Mouse (Mus musculus): ENCODE measurements at regions not wholly inside any gene's neighbourhood (a gene's known extent, or its start where the extent isn't known, plus 50 kb on each side); places are given as distances from the start of the nearest gene placed in this dataset.

DNA sequence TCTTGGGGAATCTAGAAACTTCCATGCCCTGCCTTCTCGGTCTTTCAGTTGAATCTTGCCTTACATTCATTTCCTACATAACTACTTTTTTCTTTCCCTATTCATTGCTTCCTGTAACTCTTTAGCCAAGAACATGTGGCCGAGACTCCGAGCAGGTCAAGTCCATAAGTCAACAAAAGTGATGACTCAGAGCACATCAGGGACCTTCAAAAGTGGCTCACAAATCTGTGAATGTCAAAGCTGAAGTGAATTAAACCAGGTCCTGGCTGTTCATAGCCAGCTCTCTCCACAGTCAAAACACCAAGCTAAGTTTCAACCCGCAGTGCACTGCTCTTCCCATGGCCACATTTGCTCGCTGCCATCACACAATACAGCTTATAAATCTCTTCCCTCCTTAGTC is 252.5 kb upstream of the Zfp703 start:
- Histone ChIP-seq H3K27me3 (ENCODE audit: insufficient read depth, low read length) (peaks cover 27% of the 10 kb centered on the region; the same call in 1 of the 2 replicates), H3K9me3 (replicated peaks) (no peaks in the 10 kb centered on the region), H3K4me1 (ENCODE audit: insufficient read depth, low read depth, low read length) (peaks cover 13% of the 10 kb centered on the region; the same call in 1 of the 2 replicates), H3K36me3 (replicated peaks) (no peaks in the 10 kb centered on the region), H3K4me3 (ENCODE audit: low read depth, low read length) (no peak overlapping the region)
- ATAC-seq (ENCODE audit: extremely low read depth, insufficient number of reproducible peaks, low FRiP score, poor library complexity, severe bottlenecking) (no peak), DNase-seq (ENCODE audit: low spot score) (no peak)
- TF ChIP-seq CTCF (IDR thresholded peaks at IDR 0.05; ENCODE audit: low read depth, low read length) (no peak), GATA2 (IDR thresholded peaks at IDR 0.05; ENCODE audit: borderline replicate concordance, low read depth, low read length) (no peak), POLR2AphosphoS5 (IDR thresholded peaks at IDR 0.05; ENCODE audit: insufficient replicate concordance, low read depth, low read length) (no peak), GATA1 (IDR thresholded peaks at IDR 0.05; ENCODE audit: borderline replicate concordance, low read length) (no peak), TAL1 (conservative IDR thresholded peaks at IDR 0.05; ENCODE audit: low read depth, low read length) (no peak)

DNA sequence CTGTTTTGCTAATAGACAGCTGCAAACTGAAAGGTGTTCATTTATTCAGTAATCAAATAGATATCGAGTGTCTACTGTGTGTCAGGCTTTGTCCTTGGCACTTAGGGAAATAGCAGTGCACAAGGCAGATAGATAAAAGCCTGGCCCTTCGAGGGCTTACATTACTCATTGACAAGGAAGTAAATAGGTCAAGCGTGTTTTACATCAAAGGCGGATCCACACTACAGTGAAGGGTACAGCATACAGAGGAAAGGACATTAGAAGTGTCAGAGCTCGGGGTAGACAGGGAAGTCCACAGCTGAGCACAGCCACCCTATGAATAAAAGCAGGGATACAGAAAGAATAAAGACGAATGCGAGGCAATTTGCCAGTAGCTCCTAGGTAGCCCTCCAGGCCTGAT is 251.6 kb upstream of the Zfp703 start:
- DNase-seq (ENCODE audit: low spot score): no peak
- Histone ChIP-seq H3K4me3 (ENCODE audit: low read depth, low read length) (no peak overlapping the region), H3K36me3 (replicated peaks) (no peaks in the 10 kb centered on the region), H3K27me3 (ENCODE audit: insufficient read depth, low read length) (peaks cover 24% of the 10 kb centered on the region; the same call in 1 of the 2 replicates), H3K9me3 (replicated peaks) (no peaks in the 10 kb centered on the region), H3K4me1 (ENCODE audit: insufficient read depth, low read depth, low read length) (peaks cover 13% of the 10 kb centered on the region; the same call in 1 of the 2 replicates)
- no peak for TF ChIP-seq GATA1 (IDR thresholded peaks at IDR 0.05; ENCODE audit: borderline replicate concordance, low read length)
- TF ChIP-seq POLR2AphosphoS5 (IDR thresholded peaks at IDR 0.05; ENCODE audit: insufficient replicate concordance, low read depth, low read length): no peak
- TF ChIP-seq CTCF (IDR thresholded peaks at IDR 0.05; ENCODE audit: low read depth, low read length): no peak
- TF ChIP-seq GATA2 (IDR thresholded peaks at IDR 0.05; ENCODE audit: borderline replicate concordance, low read depth, low read length): no peak
- no peak for TF ChIP-seq TAL1 (conservative IDR thresholded peaks at IDR 0.05; ENCODE audit: low read depth, low read length)
- ATAC-seq (ENCODE audit: extremely low read depth, insufficient number of reproducible peaks, low FRiP score, poor library complexity, severe bottlenecking): no peak

DNA sequence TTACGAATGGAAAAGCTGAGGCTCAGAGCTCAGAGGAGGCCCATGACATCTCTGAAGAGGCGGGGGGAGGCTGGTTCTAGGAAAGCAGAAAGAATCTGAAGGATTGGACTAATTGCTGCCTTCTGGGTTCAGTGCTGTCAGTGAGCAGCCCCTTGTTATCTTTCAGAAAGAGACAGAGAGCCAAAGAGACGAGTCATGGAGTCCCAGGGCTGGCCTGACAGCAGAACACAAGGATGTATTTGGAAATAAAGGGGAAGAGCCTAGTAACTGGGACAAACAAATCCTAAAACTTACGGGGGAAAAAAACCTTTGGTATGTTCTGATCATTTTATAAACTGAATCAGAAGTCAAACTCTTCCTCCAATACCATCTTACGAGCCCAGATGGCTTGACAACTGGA is 247.8 kb upstream of the Zfp703 start:
- H3K27me3 ChIP-seq (ENCODE audit: insufficient read depth, low read length): peaks cover 28% of the 10 kb centered on the region; the same call in 1 of the 2 replicates
- H3K4me3 ChIP-seq (ENCODE audit: low read depth, low read length): no peak overlapping the region
- H3K36me3 ChIP-seq (replicated peaks): no peaks in the 10 kb centered on the region
- TF ChIP-seq POLR2AphosphoS5 (IDR thresholded peaks at IDR 0.05; ENCODE audit: insufficient replicate concordance, low read depth, low read length): no peak
- no peak for TF ChIP-seq GATA1 (IDR thresholded peaks at IDR 0.05; ENCODE audit: borderline replicate concordance, low read length)
- no peak for TF ChIP-seq GATA2 (IDR thresholded peaks at IDR 0.05; ENCODE audit: borderline replicate concordance, low read depth, low read length)
- TF ChIP-seq CTCF (IDR thresholded peaks at IDR 0.05; ENCODE audit: low read depth, low read length): no peak
- no peak for TF ChIP-seq TAL1 (conservative IDR thresholded peaks at IDR 0.05; ENCODE audit: low read depth, low read length)
- H3K4me1 ChIP-seq (ENCODE audit: insufficient read depth, low read depth, low read length): peaks cover 6% of the 10 kb centered on the region; the same call in 1 of the 2 replicates
- H3K9me3 ChIP-seq (replicated peaks): no peaks in the 10 kb centered on the region
- ATAC-seq (ENCODE audit: extremely low read depth, insufficient number of reproducible peaks, low FRiP score, poor library complexity, severe bottlenecking) (no peak), DNase-seq (ENCODE audit: low spot score) (no peak)

DNA sequence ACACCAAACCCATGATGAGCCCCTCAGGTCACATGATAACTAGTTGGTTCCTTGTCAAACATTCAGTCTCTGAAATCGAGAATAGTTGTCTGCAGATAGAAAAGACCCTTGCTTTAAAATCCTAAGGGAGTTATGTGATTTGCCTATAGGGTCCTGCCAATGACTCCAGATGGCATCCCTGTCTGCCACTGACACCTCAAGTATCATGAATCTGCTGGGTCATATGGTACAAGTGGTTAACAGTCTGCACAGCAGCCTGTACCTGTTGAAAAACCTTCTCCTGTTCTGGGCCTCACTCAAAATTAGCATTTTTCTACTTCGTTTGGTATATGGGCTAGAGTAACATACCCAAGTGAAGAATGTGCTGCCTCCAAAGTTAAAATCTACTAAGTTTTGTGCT is 246.0 kb upstream of the Zfp703 start:
- H3K9me3 ChIP-seq (replicated peaks): no peaks in the 10 kb centered on the region
- no peaks in the 10 kb centered on the region for H3K36me3 ChIP-seq (replicated peaks)
- no peak for ATAC-seq (ENCODE audit: extremely low read depth, insufficient number of reproducible peaks, low FRiP score, poor library complexity, severe bottlenecking)
- no peak for TF ChIP-seq CTCF (IDR thresholded peaks at IDR 0.05; ENCODE audit: low read depth, low read length)
- TF ChIP-seq POLR2AphosphoS5 (IDR thresholded peaks at IDR 0.05; ENCODE audit: insufficient replicate concordance, low read depth, low read length): no peak
- TF ChIP-seq GATA2 (IDR thresholded peaks at IDR 0.05; ENCODE audit: borderline replicate concordance, low read depth, low read length): no peak
- TF ChIP-seq TAL1 (conservative IDR thresholded peaks at IDR 0.05; ENCODE audit: low read depth, low read length): no peak
- TF ChIP-seq GATA1 (IDR thresholded peaks at IDR 0.05; ENCODE audit: borderline replicate concordance, low read length): no peak
- H3K4me3 ChIP-seq (ENCODE audit: low read depth, low read length): no peak overlapping the region
- peaks cover 6% of the 10 kb centered on the region; the same call in 1 of the 2 replicates for H3K4me1 ChIP-seq (ENCODE audit: insufficient read depth, low read depth, low read length)
- DNase-seq (ENCODE audit: low spot score): no peak
- peaks cover 16% of the 10 kb centered on the region; the same call in 1 of the 2 replicates for H3K27me3 ChIP-seq (ENCODE audit: insufficient read depth, low read length)

DNA sequence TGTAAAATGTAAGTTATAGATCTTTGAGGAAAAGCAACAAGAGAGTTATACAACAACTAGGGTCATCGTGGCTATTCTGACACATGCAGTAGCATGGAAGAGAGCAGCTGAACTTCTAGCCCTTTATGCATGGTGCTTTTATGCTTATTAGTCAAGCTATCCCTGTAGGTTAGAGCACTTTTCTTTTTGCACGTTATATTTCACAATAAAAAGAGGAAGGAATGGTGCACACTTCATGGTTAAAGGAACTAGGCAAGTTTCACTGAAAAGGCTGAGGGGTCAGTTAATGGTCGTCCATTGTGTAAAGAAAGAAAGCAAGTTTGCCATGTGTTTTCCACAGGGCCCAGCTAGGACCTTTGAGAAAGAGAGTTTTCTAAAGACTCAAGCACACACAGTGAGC is 232.7 kb upstream of the Zfp703 start:
- H3K9me3 ChIP-seq (replicated peaks): no peaks in the 10 kb centered on the region
- no peak for TF ChIP-seq TAL1 (conservative IDR thresholded peaks at IDR 0.05; ENCODE audit: low read depth, low read length)
- no peak for TF ChIP-seq POLR2AphosphoS5 (IDR thresholded peaks at IDR 0.05; ENCODE audit: insufficient replicate concordance, low read depth, low read length)
- no peak for TF ChIP-seq CTCF (IDR thresholded peaks at IDR 0.05; ENCODE audit: low read depth, low read length)
- TF ChIP-seq GATA2 (IDR thresholded peaks at IDR 0.05; ENCODE audit: borderline replicate concordance, low read depth, low read length): no peak
- TF ChIP-seq GATA1 (IDR thresholded peaks at IDR 0.05; ENCODE audit: borderline replicate concordance, low read length): no peak
- peaks cover 66% of the 10 kb centered on the region for H3K4me1 ChIP-seq (ENCODE audit: insufficient read depth, low read depth, low read length)
- H3K27me3 ChIP-seq (ENCODE audit: insufficient read depth, low read length): no peaks in the 10 kb centered on the region
- no peak for DNase-seq (ENCODE audit: low spot score)
- no peaks in the 10 kb centered on the region for H3K36me3 ChIP-seq (replicated peaks)
- ATAC-seq (ENCODE audit: extremely low read depth, insufficient number of reproducible peaks, low FRiP score, poor library complexity, severe bottlenecking): no peak
- no peak overlapping the region for H3K4me3 ChIP-seq (ENCODE audit: low read depth, low read length)

DNA sequence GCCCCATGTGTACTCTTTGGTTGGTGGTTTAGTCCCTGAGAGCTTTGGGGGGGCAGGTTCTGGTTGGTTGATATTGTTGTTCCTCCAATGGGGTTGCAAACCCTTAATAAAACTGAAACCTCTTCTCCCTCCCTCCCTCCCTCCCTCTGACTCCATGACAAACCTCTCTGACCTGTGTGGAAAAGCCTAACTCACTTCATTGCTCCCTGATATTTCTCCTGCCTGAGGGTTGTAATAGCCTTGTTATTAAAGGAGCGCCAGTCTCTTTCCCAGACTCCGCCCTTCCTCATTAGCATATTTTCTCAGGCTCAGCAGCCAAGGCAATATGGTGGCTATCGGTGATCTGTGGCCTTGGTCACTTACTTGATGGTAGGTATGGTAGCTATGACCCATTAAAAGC is 230.3 kb upstream of the Zfp703 start:
- Histone ChIP-seq H3K4me1 (ENCODE audit: insufficient read depth, low read depth, low read length) (peaks cover 75% of the 10 kb centered on the region), H3K36me3 (replicated peaks) (no peaks in the 10 kb centered on the region), H3K27me3 (ENCODE audit: insufficient read depth, low read length) (no peaks in the 10 kb centered on the region), H3K4me3 (ENCODE audit: low read depth, low read length) (peak overlapping the region; percentile 51; the same call in 1 of the 2 replicates), H3K9me3 (replicated peaks) (no peaks in the 10 kb centered on the region)
- peak; percentile 12 for DNase-seq (ENCODE audit: low spot score)
- ATAC-seq (ENCODE audit: extremely low read depth, insufficient number of reproducible peaks, low FRiP score, poor library complexity, severe bottlenecking): no peak
- TF ChIP-seq POLR2AphosphoS5 (IDR thresholded peaks at IDR 0.05; ENCODE audit: insufficient replicate concordance, low read depth, low read length) (no peak), CTCF (IDR thresholded peaks at IDR 0.05; ENCODE audit: low read depth, low read length) (no peak), TAL1 (conservative IDR thresholded peaks at IDR 0.05; ENCODE audit: low read depth, low read length) (no peak), GATA2 (IDR thresholded peaks at IDR 0.05; ENCODE audit: borderline replicate concordance, low read depth, low read length) (no peak), GATA1 (IDR thresholded peaks at IDR 0.05; ENCODE audit: borderline replicate concordance, low read length) (no peak)
